Mouse (Mus musculus): ENCODE data around the gene Hpn. TPM values are rescaled to one million over a fixed set of nuclear protein-coding genes. Genes with fewer than 3 reads are reported as not detected.
A peak's percentile ranks its signal among the peaks of the same experiment; 100 is the strongest.

The Hpn gene
- total RNA-seq, 2 experiments from 2014 or later = 0.66 to 0.93 TPM

DNA sequence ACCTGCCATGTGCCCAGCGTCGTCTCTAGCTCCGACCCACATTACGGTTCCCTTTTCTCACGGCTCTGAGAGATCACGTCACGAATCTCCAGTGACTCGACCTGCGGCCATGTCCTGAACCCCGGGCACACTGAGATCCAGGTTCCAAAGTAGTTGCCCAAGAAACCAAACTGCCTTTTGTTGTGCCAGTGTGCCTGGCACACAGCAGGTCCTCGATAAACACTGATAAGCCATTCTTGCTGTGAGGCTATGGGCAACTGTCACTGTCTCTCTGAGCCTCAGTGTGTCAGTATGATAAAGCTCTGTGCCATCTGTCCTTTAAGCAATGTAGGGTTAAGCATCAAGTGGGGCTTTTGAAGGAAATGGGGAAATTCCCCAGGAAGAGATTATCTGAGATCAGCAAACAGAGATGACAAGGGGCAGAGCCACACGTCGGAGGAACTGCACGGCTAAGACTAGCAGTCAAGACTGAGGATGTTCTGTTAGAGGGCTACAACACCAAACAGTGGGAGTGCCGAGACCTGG, 4.2 kb downstream of the Hpn start:
- DNase-seq = no peak

GRCm38 (mm10) chr7:31109796-31110195, 5.3 kb downstream of the Hpn start:
- DNase-seq = no peak

GRCm38 (mm10) chr7:31109091-31109490, 6.0 kb downstream of the Hpn start:
- peak; percentile 49 to 78 for DNase-seq

- DNase-seq = no peak
Measured at GRCm38 (mm10) chr7:31107781-31108180, 7.3 kb downstream of the Hpn start.

- no peak for DNase-seq
Measured at GRCm38 (mm10) chr7:31106166-31106565, 8.9 kb downstream of the Hpn start.

GRCm38 (mm10) chr7:31105061-31105768, 9.9 kb downstream of the Hpn start:
- peak; percentile 75 to 87 for DNase-seq

- peak; percentile 70 to 79 for DNase-seq
Measured at GRCm38 (mm10) chr7:31100786-31101185, 14.3 kb downstream of the Hpn start.

GRCm38 (mm10) chr7:31099612-31099982, 15.5 kb downstream of the Hpn start:
- DNase-seq = no peak

GRCm38 (mm10) chr7:31098697-31099611, 16.1 kb downstream of the Hpn start:
- peak; percentile 76 to 79 for DNase-seq

DNA sequence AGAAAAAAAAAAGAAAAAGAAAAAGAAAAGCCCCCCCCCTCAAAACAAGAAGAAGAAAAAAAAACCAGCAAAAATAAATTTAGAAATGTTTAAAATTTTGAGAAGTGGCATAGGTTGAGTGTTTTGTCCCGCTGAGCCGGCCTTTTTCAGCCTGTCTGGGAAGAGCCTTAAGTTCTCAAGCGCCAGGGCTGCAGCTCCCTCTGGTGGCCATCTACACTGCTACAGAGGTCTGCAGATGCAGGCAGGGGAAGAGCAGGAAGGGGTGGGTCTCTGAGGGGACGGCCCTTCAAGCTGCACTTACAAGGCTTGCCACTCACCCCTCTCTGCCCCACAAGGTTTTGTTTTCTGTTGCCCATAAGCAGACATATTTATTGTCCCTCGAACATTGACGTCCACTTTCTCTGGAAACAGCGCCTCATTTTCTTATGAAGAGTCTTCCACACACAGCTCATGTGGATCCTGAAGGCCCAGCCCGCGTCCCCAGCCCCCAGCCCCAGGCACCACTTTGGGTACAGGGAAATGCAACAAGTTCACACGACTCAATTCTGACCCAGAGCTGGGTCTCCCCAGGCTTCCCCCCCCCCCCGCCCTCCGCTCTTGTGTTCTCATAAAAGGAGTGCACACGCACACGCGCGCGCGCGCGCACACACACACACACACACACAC, 17.4 kb downstream of the Hpn start:
- DNase-seq = peak; percentile 92 to 94

GRCm38 (mm10) chr7:31096892-31097564, 18.1 kb downstream of the Hpn start:
- DNase-seq = no peak

- no peak for DNase-seq
Measured at GRCm38 (mm10) chr7:31094774-31095501, 20.2 kb downstream of the Hpn start.

DNA sequence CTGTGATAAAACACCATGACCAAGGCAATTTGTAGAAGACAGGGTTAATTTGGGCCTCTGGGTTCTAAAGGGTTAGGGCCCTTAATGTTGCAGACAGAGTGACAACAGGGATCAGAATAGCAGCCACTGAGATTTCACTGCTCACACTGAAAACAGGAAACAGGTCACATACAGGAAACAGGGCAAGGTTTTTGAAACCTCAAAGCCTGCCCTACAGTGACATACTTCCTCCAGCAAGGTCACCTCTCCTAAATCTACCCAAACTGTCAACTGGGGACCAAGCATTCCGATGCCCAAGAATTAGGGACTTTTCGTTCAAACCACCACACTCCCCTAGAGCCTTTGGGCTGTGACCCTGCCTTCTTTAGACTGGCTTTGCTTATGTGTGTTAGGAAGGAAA, 25.4 kb downstream of the Hpn start:
- DNase-seq = no peak

- DNase-seq = peak in 1 of 2 experiments; percentile 28
Measured at GRCm38 (mm10) chr7:31088206-31088605, 26.9 kb downstream of the Hpn start.

- no peak for DNase-seq
Measured at GRCm38 (mm10) chr7:31087262-31087661, 27.8 kb downstream of the Hpn start.

DNA sequence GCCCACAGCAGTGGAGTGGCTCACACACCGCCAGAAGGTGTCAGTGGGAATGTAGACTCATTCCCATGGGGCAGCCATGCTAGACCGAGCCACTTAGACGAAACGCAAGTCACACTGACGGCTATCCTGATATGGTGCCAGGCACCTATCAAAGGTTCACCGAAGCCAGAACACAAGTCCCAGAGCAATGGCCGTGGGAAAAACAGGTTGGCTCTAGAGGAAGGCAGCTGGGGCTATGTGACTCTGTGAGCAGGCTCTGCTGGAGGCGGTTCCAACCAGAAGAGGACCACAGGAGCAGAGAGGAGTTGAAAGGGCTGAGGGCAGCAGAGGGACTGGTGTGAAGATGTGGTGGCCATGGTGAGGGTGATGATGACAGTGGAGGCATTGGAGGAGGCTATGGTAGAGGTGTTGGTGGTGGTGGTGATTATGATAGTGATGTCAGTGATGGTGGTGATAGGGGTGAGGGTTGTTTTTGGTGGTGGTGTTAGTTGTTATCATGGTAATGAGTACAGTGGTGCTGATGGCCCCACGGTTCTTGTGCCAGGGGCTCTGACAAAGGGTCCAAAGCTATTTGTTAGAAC, 28.8 kb downstream of the Hpn start:
- DNase-seq = no peak

DNA sequence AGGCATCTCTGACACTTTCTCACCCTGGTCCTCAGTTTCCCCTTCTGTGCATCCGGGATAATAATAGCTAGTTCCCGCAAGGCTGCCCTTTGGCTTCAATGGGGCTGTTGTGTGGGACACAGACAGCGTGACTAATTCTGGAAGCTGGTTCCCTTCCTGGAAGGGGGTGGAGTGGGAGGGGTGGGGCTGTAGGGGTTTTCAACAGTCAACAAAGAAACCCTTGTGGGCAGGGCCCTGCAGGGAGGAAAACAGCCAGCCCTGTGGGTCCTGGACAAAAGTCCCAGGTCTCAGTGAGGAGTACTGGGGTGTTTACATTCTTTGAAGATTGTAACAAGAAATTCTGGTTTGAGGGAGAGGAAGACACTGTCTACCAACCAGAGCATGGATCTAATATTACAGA, 29.9 kb downstream of the Hpn start:
- peak; percentile 25 to 58 for DNase-seq

GRCm38 (mm10) chr7:31084140-31084539, 30.9 kb downstream of the Hpn start:
- DNase-seq = peak in 1 of 2 experiments; percentile 26

- DNase-seq = peak; percentile 24 to 56
Measured at GRCm38 (mm10) chr7:31082831-31083588, 32.1 kb downstream of the Hpn start.

DNA sequence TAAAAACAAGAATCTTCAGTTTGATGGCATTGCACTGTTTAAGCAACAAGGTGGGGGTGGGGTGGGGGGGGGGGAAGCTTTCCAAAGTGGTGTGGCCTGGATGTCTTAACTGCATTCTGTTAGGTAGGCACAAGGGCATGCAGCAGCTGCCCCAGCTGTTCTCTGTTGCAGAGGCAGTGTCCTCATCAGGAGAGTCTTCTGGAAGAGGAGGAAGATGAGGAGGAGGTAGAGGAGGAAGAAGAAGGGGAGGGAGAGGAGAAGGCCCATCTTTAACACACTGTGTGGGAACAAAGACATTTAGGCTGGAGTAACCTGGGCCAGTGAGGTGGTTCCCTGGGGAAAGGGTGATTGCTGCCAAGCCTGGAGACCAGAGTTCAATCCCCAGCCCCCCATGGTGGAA, 33.0 kb downstream of the Hpn start:
- no peak for DNase-seq
